Mouse (Mus musculus): ENCODE measurements around the gene Nfatc3.

DNA sequence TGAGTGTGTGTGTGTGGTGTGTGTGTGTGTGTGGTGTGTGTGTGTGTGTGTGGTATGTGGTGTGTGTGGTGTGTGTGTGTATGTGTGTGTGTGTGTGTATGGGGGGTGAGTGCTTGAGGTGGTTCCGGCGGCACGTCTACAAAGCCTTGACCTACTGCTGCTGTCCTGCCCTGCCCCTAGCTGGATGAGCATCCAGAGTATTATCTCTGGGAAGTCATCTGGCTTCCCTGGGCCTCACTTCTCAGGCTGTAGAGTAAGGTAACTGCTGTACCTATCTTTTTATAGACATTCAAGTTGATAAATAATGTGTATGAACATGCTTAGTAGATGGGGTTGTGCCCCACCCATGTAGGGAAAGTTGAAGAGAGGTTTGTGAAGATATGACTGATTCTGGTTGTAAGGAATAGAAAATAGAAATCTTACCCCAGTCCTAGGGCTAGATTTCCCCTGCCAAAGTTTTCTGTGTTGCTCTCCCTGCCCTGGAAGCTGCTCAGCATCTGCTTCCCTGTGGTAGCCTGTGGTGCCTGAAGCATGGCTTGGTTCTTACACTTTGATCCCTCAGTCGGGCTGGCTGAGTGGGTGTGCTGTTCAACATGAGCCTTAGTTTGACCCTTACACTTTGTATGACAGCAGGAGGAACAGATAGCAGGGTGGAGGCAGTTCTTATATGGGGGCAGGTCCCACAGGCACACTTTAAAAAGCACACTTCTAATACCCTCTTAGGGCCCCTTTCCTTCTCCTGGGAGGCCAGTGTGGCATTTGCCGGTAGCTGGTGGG lies 10.6 kb upstream of the Nfatc3 start:
- TF ChIP-seq CTCF (IDR thresholded peaks at IDR 0.05; ENCODE audit: low read depth), result no peak
- TF ChIP-seq EP300 (optimal IDR thresholded peaks at IDR 0.05), result no peak

Measured in stomach, postnatal 0 days (tissue).